Mouse (Mus musculus) layer of hippocampus, postnatal 14 days (tissue): ENCODE measurements around the gene Rassf1. TPM values are rescaled to one million over a fixed set of nuclear protein-coding genes. Genes with fewer than 3 reads are reported as not detected.

Experiments
- DNase-seq, 2 experiments: peaks; one replicate each; pipeline ENCODE4 v3.0.0; 2021 to 2022; ENCODE audit warnings: low spot score in 2 of 2, mixed read lengths in 1 of 2
- long read RNA-seq, 2 experiments: library from polyadenylated mRNA; stranded (forward); transcript quantifications; one replicate each; pipeline ENCODE4 v2.0.0; 2021
- total RNA-seq, 2 experiments: library from RNA; stranded (reverse); gene quantifications; 2 replicates each; pipeline ENCODE4 v1.2.3; 2021

The Rassf1 gene
- total RNA-seq: 10 to 100 TPM; 14.5 to 16.0 TPM
- long read RNA-seq, experiment 1, transcript Rassf1-201 (5 exons, 1,727 nt): major isoform, 11 of 13 reads
- long read RNA-seq, experiment 1, partial matches to known transcripts: 0 of 13 reads
- long read RNA-seq, experiment 1, other reads (novel, unspliced or antisense): 2 of 13 reads
- long read RNA-seq, experiment 2, transcript Rassf1-201 (5 exons, 1,727 nt): major isoform, 12 of 15 reads
- long read RNA-seq, experiment 2, partial matches to known transcripts: 0 of 15 reads
- long read RNA-seq, experiment 2, other reads (novel, unspliced or antisense): 3 of 15 reads

DNA sequence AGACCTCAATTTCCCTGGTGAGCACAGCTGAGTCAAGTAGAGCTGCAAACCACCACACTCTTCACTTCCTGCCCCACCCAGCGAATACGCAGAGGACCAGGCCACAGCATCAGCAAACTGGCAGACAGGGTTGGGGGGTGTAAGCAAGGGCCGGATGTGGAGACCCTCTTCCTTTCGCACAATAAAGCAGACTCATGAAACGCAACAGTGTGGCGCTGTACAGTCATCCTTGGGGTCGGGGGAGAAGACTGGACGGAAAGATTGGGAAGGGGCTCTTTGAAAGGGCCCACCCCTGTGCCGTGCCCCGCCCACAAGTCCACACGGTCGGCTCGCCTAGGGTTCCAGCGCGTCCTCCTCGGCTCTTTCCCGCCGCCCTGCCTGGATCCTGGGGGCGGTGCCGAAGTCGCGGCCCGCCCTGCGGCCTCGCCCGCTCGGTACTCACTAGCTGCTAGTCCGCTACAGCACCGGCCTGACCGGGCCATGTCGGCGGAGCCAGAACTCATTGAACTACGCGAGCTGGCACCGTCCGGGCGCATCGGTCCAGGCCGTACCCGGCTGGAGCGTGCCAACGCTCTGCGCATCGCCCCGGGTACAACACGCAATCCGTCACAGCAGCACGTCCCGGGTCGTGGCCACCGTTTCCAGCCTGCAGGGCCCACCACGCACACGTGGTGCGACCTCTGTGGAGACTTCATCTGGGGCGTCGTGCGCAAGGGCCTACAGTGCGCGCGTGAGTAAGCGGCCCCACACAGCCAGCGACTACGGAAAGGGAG, at the start of gene Rassf1:
TSS of gene Rassf1 (plus strand) at position 439 of the 773 bp plus-strand sequence.
- no peak for DNase-seq

DNA sequence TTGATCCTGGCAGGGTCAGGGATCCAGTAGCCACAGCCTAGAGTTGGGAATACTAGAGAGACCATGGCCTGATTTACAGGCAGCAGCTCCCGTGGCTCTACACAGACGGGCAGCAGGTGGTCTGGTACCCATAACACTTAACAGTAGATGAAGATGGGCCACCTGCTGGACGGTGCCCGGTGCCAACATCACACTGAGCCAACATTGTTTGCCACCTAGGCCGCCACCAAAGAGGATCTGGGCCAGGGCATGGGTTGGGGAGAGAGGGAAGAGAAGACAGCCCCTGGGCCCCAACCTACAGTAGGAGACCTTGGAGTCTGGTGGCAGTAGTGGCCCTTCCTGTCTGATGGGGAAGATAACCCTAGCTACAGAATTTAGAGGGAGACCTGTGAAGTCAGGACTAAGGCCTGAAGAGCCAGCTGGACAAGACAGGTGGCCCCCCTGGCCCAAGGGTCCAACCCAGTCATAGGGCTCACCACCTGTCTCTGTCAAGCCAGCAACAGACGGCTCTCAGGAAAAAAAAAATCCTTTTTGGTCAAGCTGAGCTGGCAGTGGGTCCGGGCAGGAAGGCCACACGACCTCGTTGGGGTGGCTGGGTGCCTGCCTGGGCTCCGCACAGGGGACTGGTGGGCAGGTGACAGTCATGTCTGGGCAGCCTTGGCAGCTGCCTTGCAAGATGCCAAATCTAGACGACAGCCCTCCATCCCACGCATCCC, 49.1 kb upstream of the Rassf1 start:
- DNase-seq: no peak

GRCm38 (mm10) chr9:107504662-107505537, 46.5 kb upstream of the Rassf1 start:
- peak in 1 of 2 experiments; percentile 43 for DNase-seq

DNA sequence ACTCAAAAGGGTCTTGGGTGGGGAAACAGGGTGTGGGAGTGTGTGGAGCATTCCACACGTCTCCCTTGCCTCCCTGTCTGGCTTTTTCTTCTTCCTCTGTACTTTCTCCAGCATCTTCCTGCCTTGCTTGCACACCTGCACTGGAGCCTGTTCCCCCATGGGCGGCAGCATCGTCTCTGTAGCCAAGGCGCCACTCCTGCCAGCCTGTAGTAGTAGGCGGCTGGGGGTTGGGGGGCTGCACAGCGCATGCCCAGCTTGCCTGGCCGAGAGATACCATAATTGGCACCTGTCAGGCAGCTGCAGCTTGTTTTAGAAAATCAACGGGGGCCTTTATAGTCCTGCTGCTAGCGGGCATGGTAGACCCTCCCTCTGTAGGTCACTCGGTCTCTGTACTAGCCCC, 43.1 kb upstream of the Rassf1 start:
- DNase-seq: peak; percentile 39 to 69

- no peak for DNase-seq
These were observed 40.8 kb upstream of the Rassf1 start for GRCm38 (mm10) chr9:107510384-107511100.

DNA sequence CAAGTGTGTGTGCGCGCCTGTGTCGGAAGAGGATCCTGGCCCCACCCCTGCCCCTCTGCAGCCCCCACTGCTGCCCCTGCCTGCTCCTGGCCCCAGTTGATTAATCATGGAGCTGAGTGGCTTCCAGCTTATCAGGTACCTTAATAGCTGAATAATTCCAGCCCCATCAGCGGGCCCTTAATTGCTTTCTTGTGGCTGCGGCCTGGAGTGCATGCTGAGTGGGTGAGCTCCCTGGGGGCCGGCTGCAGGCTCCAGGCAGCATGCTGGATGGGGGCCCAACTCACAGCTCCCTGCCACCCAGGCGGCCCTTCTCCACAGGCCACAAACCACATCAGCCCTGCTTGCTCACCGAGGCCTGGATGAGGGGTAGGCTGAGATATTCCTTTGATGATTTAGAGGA, 39.9 kb upstream of the Rassf1 start:
- no peak for DNase-seq

GRCm38 (mm10) chr9:107512326-107512725, 39.0 kb upstream of the Rassf1 start:
- DNase-seq: no peak

DNA sequence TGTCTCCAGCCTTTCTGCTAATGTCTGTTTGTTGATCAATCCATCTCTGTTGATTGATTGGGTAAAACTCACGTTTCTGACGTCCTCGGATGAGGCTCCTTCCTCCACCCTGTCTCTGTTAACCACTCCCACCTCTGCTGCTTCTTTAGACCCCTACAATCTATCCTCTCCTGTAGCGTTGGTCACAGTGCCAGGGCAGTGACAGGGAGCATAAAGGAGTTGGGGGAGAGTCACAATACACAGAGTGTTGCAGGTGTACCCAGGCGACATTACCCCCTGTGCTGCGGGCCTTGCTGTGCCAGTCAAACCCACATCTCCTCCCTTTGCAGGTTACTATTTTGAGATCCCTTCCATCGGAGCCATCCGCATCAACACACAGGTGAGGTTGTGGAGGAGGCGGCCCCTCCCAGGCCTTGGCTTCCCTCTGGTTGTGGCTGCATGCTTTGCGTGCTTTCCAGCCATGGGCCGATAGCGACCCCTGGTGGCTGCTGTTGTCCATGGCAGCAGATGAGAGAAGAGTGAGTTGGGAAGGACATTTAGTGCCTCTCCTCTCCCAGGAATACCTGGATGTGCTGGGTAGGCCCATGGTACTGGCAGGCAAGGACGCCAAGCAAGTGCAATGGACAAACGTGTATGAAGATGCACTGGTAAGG, 36.9 kb upstream of the Rassf1 start:
- peak; percentile 86 to 87 for DNase-seq

DNA sequence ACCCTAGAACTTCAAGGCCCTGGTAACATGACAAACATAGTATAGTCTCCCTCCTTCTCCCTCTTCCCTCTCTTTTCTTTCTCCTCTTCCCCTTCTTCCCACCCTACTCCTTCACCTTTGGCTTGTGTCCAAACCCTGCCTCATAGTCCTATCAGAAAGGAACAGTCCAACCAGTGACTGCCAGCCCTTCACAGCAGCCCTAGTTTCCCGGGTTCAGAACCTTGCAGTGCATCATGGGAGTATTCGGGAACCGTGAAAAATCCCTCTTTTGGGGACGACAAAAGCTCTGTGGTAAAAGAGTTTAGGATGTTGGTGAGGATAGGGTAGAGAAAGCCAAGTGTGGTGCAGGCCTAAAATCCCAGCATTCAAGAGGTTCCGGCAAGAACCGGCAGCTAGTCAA, 31.0 kb upstream of the Rassf1 start:
- no peak for DNase-seq

- no peak for DNase-seq
These were observed 30.2 kb upstream of the Rassf1 start for GRCm38 (mm10) chr9:107521190-107521589.

DNA sequence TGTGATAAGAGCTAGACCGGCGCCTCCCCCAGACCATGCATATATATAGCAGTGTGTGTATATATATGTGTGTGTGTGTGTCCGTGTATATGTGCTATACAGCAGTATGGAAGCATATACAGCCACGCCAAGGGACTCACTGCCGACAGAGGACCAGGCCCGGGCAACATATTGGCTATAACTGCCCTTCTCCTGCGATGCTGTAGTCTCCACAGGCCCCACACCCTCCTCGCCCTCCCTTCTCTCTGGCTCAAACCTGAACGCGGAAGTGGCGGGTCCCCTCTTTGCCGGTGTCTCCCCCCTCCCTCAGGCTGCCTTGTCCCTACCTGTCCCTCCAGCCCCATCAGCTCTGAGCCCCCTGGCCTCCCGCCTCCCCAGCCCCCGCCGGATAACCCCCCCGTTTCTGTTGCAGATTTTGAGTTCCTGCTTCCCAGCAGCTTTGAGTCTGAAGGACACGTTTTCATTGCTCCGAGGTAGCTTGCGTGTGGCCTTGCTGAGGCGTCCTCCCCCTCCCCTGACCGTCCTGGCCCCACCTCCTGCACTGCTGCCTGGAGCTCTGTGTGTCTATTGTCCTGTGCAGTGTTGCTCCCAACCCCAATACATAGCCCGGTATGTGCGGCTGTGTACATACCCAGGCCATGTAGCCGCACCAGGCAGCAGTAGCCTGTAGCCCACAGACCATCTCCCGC, 29.5 kb upstream of the Rassf1 start:
- DNase-seq: no peak

- no peak for DNase-seq
These were observed 29.0 kb upstream of the Rassf1 start for GRCm38 (mm10) chr9:107522400-107522711.

DNA sequence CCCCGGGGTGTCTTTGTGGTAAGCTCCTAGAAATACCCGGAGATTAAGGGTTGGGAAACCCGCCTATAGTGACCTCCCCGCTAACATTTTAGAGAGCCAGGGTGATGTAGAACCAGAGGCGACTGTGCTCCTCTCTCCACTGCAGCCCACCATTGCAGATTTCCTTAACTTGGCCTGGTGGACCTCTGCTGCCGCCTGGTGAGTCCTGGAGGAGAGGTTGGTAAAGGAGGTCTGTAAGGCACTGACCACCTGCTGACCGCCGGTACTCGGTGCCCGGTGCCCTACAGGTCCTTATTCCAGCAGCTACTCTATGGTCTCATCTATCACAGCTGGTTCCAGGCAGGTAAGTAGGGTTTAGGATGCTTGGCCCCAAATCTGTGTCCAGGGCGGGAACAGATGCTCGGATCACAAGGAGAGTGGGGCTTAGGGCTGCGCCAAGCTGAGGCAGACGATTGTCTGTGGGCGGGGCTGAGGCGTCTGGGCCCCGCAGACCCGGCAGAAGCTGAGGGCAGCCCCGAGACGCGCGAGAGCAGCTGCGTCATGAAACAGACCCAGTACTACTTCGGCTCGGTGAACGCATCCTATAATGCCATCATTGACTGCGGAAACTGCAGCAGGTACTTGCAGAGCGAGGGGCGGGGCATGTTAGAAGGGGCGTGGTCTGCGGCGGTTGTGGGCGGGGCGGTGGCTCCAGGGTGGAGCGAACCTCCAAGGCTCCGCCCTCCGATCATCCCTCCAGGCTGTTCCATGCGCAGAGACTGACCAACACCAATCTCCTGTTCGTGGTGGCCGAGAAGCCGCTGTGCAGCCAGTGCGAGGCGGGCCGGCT, 24.9 kb upstream of the Rassf1 start:
- DNase-seq: peak in 1 of 2 experiments; percentile 71

GRCm38 (mm10) chr9:107533791-107534407, 17.5 kb upstream of the Rassf1 start, which contains the start of gene Tmem115:
Tmem115 (plus strand) TSS chr9:107533945.
- DNase-seq: peak; percentile 90 to 98

DNA sequence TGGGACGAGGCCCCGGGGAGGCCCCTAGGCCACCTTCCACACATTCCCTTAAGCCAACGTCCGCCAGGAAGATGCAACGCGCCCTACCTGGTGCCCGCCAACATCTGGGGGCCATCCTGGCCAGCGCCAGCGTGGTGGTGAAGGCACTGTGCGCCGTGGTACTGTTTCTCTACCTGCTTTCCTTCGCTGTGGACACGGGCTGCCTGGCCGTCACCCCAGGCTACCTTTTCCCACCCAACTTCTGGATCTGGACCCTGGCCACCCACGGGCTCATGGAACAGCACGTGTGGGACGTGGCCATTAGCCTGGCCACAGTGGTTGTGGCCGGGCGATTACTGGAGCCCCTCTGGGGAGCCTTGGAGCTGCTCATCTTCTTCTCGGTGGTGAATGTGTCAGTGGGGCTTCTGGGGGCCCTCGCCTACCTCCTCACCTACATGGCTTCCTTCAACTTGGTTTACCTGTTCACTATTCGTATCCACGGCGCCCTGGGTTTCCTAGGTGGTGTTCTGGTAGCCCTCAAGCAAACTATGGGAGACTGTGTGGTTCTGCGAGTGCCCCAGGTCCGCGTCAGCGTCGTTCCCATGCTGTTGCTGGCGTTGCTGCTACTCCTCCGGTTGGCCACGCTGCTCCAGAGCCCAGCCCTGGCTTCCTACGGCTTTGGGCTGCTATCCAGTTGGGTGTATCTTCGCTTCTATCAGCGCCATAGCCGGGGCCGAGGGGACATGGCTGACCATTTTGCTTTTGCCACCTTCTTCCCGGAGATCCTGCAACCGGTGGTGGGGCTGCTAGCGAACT, 16.8 kb upstream of the Rassf1 start:
- no peak for DNase-seq

GRCm38 (mm10) chr9:107538231-107538630, 13.1 kb upstream of the Rassf1 start:
- DNase-seq: peak in 1 of 2 experiments; percentile 75

DNA sequence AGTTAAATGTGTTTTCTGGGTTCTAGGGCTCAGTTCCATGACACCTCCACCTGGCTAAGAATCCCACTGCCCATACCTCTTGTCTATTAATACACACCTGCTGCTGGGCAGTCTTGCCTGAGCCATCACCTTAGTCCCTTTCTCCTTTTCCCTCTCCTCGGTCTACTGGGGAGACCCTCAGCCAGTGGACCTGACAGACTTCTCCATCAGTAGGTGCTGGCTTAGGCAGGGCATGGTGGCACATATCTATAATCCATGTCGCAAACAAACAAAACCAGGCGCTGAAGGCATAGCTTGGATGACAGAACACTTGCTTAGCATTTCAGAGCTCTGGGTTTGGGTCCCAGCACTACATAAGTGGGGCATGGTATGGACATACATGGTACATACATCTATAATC, 12.6 kb upstream of the Rassf1 start:
- DNase-seq: no peak
